Mouse (Mus musculus): Measurements from ENCODE around the gene Cxcl1. TPM values are rescaled to one million over a fixed set of nuclear protein-coding genes. Genes with fewer than 3 reads are reported as not detected.

Gene Cxcl1
- polyA plus RNA-seq, 1 experiment from 2014 or later: 0.31 TPM

DNA sequence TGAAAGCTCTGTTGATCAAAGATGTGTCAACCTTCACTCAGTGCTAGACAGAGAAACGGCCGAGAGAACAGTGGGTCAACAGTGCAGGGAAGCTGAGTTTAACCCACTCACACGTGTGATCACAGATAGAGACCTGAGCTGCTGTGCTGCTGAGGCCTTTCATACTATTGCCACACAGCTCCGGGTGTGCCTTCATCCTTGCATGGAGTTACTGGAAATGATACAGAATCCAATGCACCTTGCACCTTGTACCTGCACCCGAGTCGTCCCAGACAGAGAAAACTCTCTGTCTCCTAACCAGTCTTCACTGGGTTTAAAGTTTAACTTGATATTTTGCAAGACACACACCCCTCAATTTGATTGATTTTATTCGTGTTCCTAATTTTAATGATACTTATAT lies 18.7 kb upstream of the Cxcl1 start:
- Histone ChIP-seq H3K36me3 (no peaks in the 10 kb centered on the region), H3K4me1 (replicated peaks) (no peaks in the 10 kb centered on the region), H3K9me3 (no peaks in the 10 kb centered on the region), H3K4me2 (no peak overlapping the region), H3K27me3 (peaks cover 4% of the 10 kb centered on the region; the same call in 1 of the 2 replicates), H3K9ac (replicated peaks) (no peak overlapping the region), H3K4me3 (replicated peaks) (no peak overlapping the region), H3K27ac (no peak overlapping the region)
- ATAC-seq (ENCODE audit: insufficient number of reproducible peaks, insufficient read depth, low FRiP score, low TSS enrichment, low read depth): no peak
- 87% methylated on average over 7 of the region's 7 CpGs for WGBS

DNA sequence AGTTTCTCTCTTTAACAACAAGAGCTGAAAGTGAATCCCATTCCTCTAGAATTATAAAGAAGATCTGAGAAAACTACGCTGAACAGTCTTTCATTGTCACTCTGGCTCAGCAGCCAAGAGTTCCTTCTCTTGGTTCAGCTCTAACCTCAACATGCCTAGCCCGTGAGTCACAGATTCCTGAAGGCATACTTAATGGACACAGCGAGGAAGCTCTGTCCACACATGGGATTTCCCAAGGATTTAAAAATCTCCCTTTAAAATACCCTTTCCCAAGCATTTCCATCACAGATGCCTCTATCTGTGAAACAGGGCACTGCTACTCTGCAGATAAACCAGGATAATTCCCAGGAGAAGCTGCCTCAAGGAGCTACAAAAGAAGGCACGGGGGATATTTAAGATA lies 15.0 kb upstream of the Cxcl1 start:
- Histone ChIP-seq H3K9me3 (no peaks in the 10 kb centered on the region), H3K27me3 (peaks cover 4% of the 10 kb centered on the region; the same call in 1 of the 2 replicates), H3K9ac (replicated peaks) (no peak overlapping the region), H3K36me3 (no peaks in the 10 kb centered on the region), H3K4me1 (replicated peaks) (no peaks in the 10 kb centered on the region), H3K27ac (no peak overlapping the region), H3K4me3 (replicated peaks) (no peak overlapping the region), H3K4me2 (no peak overlapping the region)
- ATAC-seq (ENCODE audit: insufficient number of reproducible peaks, insufficient read depth, low FRiP score, low TSS enrichment, low read depth): no peak
- WGBS: 73% methylated on average over 4 of the region's 4 CpGs

DNA sequence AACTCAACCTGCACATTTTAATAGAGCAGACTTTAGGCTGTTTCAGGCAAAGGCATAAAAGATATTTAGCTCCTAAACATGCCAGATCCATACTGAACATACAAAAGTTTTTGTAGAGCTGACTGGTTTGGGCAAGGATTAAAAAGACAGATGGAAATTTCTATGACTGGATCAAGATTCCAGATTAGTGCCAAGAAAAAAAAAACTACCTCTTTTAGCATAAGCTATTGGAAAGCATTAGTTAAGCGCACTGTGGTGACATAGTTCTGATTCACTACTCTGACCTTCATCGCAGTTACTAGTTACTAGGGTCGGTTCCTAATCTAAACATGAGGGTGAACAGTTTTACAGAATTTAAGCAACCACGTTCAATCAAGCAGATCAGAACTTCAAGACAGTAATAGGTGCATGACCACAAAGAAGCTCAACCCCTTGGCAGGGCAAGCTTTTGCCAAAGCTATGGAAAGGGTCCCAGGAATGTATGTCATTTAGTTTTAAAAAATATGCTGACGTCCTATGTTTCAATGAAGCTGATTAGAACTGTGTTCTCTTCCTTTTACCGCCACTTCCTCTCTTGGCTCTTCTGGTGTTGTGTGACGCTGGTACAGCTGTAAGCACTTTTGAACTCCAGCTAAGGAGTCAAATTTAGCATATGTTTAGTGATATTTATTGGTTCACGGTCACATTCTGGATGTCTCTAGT lies 14.4 kb upstream of the Cxcl1 start:
- H3K27me3 ChIP-seq: peaks cover 4% of the 10 kb centered on the region; the same call in 1 of the 2 replicates
- H3K4me1 ChIP-seq (replicated peaks): no peaks in the 10 kb centered on the region
- H3K27ac ChIP-seq: no peak overlapping the region
- H3K9me3 ChIP-seq: no peaks in the 10 kb centered on the region
- H3K9ac ChIP-seq (replicated peaks): no peak overlapping the region
- H3K4me3 ChIP-seq (replicated peaks): no peak overlapping the region
- ATAC-seq (ENCODE audit: insufficient number of reproducible peaks, insufficient read depth, low FRiP score, low TSS enrichment, low read depth): no peak
- H3K36me3 ChIP-seq: no peaks in the 10 kb centered on the region
- no peak overlapping the region for H3K4me2 ChIP-seq
- 80% methylated on average over 8 of the region's 8 CpGs for WGBS

DNA sequence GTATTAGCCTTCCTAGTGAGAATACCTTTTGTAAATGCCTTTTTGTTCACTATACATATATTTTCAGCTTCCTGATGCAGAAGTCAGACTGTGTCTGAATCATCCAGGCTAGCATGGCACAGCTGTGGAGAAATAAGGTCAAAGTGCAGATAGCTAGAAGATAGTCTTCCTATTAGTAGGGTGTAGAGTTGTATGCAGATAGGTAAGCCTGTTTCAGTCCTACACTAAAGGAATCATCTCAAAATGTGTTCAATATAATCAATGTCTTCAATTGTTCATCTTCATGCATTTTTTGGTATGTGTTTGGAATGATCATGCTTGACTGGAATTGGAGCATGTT lies 13.9 kb upstream of the Cxcl1 start:
- H3K9me3 ChIP-seq: no peaks in the 10 kb centered on the region
- no peak overlapping the region for H3K9ac ChIP-seq (replicated peaks)
- H3K4me3 ChIP-seq (replicated peaks): no peak overlapping the region
- H3K4me1 ChIP-seq (replicated peaks): no peaks in the 10 kb centered on the region
- ATAC-seq (ENCODE audit: insufficient number of reproducible peaks, insufficient read depth, low FRiP score, low TSS enrichment, low read depth): no peak
- no peak overlapping the region for H3K4me2 ChIP-seq
- no peak overlapping the region for H3K27ac ChIP-seq
- H3K27me3 ChIP-seq: peaks cover 3% of the 10 kb centered on the region; the same call in 1 of the 2 replicates
- no peaks in the 10 kb centered on the region for H3K36me3 ChIP-seq

DNA sequence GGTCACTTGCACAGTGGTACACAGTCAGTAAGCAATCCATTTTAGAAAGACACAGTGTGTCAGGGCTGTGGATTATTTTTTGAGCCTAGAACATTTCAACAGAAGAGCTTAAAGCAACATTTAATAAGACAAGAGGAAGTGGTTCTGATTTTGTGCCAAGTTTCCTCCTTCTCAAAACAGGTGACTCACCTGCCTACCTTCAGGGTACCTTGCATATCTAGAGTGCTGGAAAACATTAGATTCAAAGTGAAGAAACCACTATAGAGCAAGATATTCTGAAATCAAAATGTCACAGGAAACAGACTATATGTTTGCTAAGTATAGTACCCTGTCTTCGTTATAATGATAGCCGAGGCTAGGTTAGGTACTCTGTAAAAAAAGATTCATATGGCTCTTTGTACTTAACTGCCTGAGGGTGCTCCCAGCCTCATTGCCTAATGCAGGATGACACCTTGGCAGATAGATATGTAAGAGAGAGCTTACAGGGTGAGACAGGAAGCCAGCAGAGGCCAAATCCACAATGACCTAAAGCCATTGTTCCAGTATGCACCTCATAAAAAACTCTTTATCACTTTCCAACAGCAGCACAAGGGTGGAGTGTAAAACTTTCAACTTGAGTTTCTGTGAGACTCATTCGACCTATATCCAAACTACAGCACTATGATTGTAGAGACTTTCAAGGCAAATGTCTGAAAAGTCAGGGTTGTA lies 11.6 kb upstream of the Cxcl1 start:
- Histone ChIP-seq H3K36me3 (no peaks in the 10 kb centered on the region), H3K9me3 (no peaks in the 10 kb centered on the region), H3K4me1 (replicated peaks) (no peaks in the 10 kb centered on the region), H3K4me2 (no peak overlapping the region), H3K9ac (replicated peaks) (no peak overlapping the region), H3K4me3 (replicated peaks) (no peak overlapping the region), H3K27me3 (no peaks in the 10 kb centered on the region), H3K27ac (no peak overlapping the region)
- no peak for ATAC-seq (ENCODE audit: insufficient number of reproducible peaks, insufficient read depth, low FRiP score, low TSS enrichment, low read depth)
- WGBS: 82% methylated on average over 3 of the region's 3 CpGs

DNA sequence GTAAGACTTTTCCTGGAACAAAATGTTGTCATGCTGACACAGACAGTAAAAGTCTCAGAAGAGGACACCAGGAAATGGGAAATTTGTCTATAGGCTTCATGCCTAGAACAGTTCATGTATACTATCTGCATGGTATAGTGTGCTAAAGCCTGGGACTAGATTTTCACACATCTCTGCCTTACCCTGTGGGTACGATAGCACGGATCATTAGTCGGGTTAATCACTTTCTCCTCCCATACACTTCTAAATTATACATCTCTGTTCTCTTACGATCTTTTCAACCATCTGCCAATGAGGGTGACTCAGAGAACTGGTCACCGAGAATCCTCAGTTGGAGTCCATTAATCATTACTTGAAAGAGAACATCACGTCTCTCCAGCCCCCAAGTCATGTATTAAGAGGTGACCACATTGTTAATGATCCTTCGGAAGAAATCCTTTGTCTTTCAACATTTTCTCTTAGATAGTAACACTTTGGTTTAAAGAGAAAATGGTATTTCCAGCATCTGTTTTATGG lies 10.6 kb upstream of the Cxcl1 start:
- no peaks in the 10 kb centered on the region for H3K27me3 ChIP-seq
- no peak for ATAC-seq (ENCODE audit: insufficient number of reproducible peaks, insufficient read depth, low FRiP score, low TSS enrichment, low read depth)
- no peaks in the 10 kb centered on the region for H3K9me3 ChIP-seq
- H3K9ac ChIP-seq (replicated peaks): no peak overlapping the region
- no peak overlapping the region for H3K27ac ChIP-seq
- no peaks in the 10 kb centered on the region for H3K4me1 ChIP-seq (replicated peaks)
- H3K4me2 ChIP-seq: no peak overlapping the region
- H3K4me3 ChIP-seq (replicated peaks): no peak overlapping the region
- H3K36me3 ChIP-seq: no peaks in the 10 kb centered on the region
- WGBS: 77% methylated on average over 7 of the region's 7 CpGs

DNA sequence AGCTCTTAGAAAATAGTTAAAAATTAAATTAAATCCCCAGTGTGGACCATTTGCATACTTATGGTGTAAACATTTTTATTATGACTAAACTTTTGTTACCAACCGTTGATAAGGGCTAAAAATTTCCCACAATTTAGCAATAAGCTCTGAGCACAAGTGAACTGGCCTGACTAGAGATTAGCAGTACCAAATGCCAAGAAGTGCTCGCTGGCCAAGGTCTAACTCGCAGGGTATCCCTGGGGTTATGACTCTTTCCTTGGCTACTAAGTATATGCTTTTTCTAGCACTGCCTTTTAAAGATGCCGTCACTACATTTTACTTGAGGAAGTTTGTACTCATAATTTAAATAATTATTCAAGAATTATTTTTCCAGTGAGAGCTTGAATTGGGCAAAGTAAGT lies 10.0 kb upstream of the Cxcl1 start:
- no peak for ATAC-seq (ENCODE audit: insufficient number of reproducible peaks, insufficient read depth, low FRiP score, low TSS enrichment, low read depth)
- 86% methylated on average over 4 of the region's 4 CpGs for WGBS
- no peak overlapping the region for H3K9ac ChIP-seq (replicated peaks)
- no peak overlapping the region for H3K4me2 ChIP-seq
- no peak overlapping the region for H3K4me3 ChIP-seq (replicated peaks)
- H3K36me3 ChIP-seq: no peaks in the 10 kb centered on the region
- no peaks in the 10 kb centered on the region for H3K9me3 ChIP-seq
- no peaks in the 10 kb centered on the region for H3K27me3 ChIP-seq
- no peak overlapping the region for H3K27ac ChIP-seq
- no peaks in the 10 kb centered on the region for H3K4me1 ChIP-seq (replicated peaks)

DNA sequence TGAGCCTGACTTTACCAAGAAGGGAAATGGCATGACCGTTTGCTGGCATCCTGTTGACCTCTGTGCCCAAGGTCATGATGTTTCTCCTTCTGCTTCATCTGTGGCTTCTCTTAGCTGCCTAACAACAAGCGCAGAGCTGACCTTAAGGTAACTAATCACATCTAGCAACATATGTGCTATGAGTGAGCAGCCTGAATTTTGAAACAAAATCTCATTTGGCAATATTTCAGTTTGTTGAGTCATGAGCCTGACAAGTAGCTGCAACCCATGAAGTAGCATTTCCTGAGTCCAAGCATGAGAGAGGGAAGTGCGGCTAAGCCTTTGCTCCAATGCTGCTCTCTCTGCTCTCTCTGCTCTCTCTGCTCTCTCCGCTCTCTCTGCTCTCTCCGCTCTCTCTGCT lies 9.4 kb upstream of the Cxcl1 start:
- WGBS: 85% methylated on average over 5 of the region's 5 CpGs
- H3K4me3 ChIP-seq (replicated peaks): no peak overlapping the region
- H3K27ac ChIP-seq: no peak overlapping the region
- H3K4me1 ChIP-seq (replicated peaks): no peaks in the 10 kb centered on the region
- H3K4me2 ChIP-seq: no peak overlapping the region
- no peak overlapping the region for H3K9ac ChIP-seq (replicated peaks)
- ATAC-seq (ENCODE audit: insufficient number of reproducible peaks, insufficient read depth, low FRiP score, low TSS enrichment, low read depth): no peak
- no peaks in the 10 kb centered on the region for H3K36me3 ChIP-seq
- H3K9me3 ChIP-seq: no peaks in the 10 kb centered on the region
- no peaks in the 10 kb centered on the region for H3K27me3 ChIP-seq

DNA sequence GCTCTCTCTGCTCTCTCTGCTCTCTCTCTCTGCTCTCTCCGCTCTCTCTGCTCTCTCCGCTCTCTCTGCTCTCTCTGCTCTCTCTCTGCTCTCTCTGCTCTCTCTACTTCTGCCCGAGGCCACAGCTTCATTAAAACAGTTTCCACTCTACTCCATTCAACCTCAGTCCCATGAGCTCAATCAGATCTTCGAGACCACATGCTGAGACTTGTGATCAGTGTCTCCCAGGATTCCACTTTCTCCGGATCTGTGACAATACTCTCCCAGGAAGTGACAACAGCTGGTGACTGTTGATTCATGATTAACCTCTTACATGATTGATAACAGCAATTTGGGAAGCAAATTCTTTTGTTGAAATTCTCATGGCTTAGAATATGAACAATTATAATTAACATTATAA lies 8.9 kb upstream of the Cxcl1 start:
- WGBS: 90% methylated on average over 5 of the region's 5 CpGs
- Histone ChIP-seq H3K27ac (no peak overlapping the region), H3K27me3 (no peaks in the 10 kb centered on the region), H3K4me2 (no peak overlapping the region), H3K9me3 (no peaks in the 10 kb centered on the region), H3K9ac (replicated peaks) (no peak overlapping the region), H3K36me3 (no peaks in the 10 kb centered on the region), H3K4me3 (replicated peaks) (no peak overlapping the region), H3K4me1 (replicated peaks) (no peaks in the 10 kb centered on the region)
- ATAC-seq (ENCODE audit: insufficient number of reproducible peaks, insufficient read depth, low FRiP score, low TSS enrichment, low read depth): no peak

DNA sequence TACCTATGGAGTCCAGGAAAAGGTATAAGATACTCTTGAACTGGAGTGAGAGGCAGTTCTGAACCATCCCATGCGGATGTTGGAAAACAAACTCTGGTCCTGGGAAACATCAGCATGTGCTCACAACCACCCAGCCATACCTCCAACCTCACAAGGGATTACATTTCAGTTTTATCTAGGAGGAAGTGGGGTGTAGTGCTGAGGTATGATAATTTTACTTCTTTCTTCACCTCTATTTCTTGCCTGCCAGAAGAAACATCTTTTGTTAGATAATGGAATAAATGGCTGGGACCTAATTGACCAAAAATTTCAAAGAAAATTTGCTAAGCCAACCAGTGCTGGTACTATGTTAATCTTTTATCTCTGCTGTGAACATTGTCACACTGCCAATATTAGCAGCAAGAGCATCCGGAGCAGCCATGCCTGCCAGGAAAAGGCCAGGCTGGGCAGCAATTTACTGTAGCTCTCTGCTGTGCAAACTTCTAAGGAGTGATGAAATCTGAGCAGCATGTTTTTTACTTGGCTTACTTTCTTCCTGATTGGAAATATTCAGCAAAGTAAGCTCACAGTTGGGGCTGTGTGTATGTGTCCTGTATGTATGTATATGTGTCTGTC lies 6.3 kb upstream of the Cxcl1 start:
- Histone ChIP-seq H3K4me3 (replicated peaks) (no peak overlapping the region), H3K27ac (no peak overlapping the region), H3K27me3 (no peaks in the 10 kb centered on the region), H3K9me3 (no peaks in the 10 kb centered on the region), H3K9ac (replicated peaks) (no peak overlapping the region), H3K4me2 (no peak overlapping the region), H3K36me3 (no peaks in the 10 kb centered on the region), H3K4me1 (replicated peaks) (no peaks in the 10 kb centered on the region)
- 75% methylated on average over 2 of the region's 2 CpGs for WGBS
- ATAC-seq (ENCODE audit: insufficient number of reproducible peaks, insufficient read depth, low FRiP score, low TSS enrichment, low read depth): no peak

DNA sequence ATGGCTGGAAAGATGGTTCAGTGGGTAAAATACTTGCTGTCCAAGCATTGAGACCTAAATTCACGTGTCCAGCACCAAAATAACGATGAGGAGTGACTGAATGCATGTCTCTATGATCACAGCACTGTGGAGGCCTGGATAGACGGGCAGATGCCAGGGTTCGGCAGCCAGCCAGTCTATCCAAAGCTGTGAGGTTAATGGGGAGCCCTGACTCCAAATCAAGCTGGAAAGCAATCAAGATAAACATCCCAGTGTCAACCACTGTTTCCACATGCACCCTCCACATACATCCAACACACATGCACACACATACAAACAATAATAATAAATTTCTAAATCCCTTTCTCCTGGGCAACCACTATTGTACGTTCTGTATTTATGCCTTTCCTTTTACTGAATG lies 2.4 kb upstream of the Cxcl1 start:
- Histone ChIP-seq H3K9me3 (no peaks in the 10 kb centered on the region), H3K36me3 (no peaks in the 10 kb centered on the region), H3K9ac (replicated peaks) (no peak overlapping the region), H3K4me2 (no peak overlapping the region), H3K27ac (no peak overlapping the region), H3K4me3 (replicated peaks) (no peak overlapping the region), H3K27me3 (peaks cover 6% of the 10 kb centered on the region; the same call in 1 of the 2 replicates), H3K4me1 (replicated peaks) (peaks cover 4% of the 10 kb centered on the region; the same call in 1 of the 2 replicates)
- WGBS: 75% methylated on average over 5 of the region's 5 CpGs
- ATAC-seq (ENCODE audit: insufficient number of reproducible peaks, insufficient read depth, low FRiP score, low TSS enrichment, low read depth): no peak

Data from limb, embryonic 12.5 days (tissue).